Mouse (Mus musculus) heart, adult 2 months (tissue): ENCODE measurements around the gene Kdm4b. TPM values are rescaled to one million over a fixed set of nuclear protein-coding genes. Genes with fewer than 3 reads are reported as not detected.
A peak's percentile ranks its signal among the peaks of the same experiment; 100 is the strongest.

ENCODE experiments used
- DNase-seq, 2 experiments: peaks; one replicate each; pipeline ENCODE4 v3.0.0; 2021
- H3K27ac ChIP-seq: fragments of 200-600 bp; 2 replicates; pipeline ENCODE4 v1.8.1; 2022
- H3K27me3 ChIP-seq: fragments of 200-500 bp; 2 replicates; pipeline ENCODE4 v1.6.1; 2012; ENCODE audit warnings: mild to moderate bottlenecking, low read length, inconsistent platforms, mixed read lengths; ENCODE audit not compliant: control insufficient read depth, insufficient read depth
- H3K36me3 ChIP-seq: fragments of 200-500 bp; 2 replicates; pipeline ENCODE4 v1.6.1; 2012; ENCODE audit warnings: low read length, inconsistent platforms; ENCODE audit not compliant: control insufficient read depth, insufficient read depth
- H3K4me1 ChIP-seq: fragments of 200-500 bp; 2 replicates; pipeline ENCODE4 v1.6.1; 2011; ENCODE audit warnings: low read length; ENCODE audit not compliant: control insufficient read depth, insufficient read depth
- H3K4me3 ChIP-seq: fragments of 200-600 bp; 2 replicates; pipeline ENCODE4 v1.8.1; 2022
- H3K79me2 ChIP-seq: fragments of 200-500 bp; replicated peaks from 2 replicates; pipeline ENCODE4 v1.6.1; 2012; ENCODE audit warnings: mild to moderate bottlenecking, inconsistent platforms, low read length, moderate library complexity, mixed read lengths; ENCODE audit not compliant: control insufficient read depth, insufficient read depth
- H3K9ac ChIP-seq: fragments of 200-500 bp; 2 replicates; pipeline ENCODE4 v1.6.1; 2012; ENCODE audit warnings: low read depth, mild to moderate bottlenecking, control low read depth, inconsistent platforms, low read length, mixed read lengths
- CTCF ChIP-seq: fragments of 200-600 bp; IDR thresholded peaks from 2 replicates; pipeline ENCODE4 v1.8.1; 2022; ENCODE audit warnings: antibody characterized with exemption, mild to moderate bottlenecking, moderate library complexity
- EP300 ChIP-seq: fragments of 200-500 bp; IDR thresholded peaks from 2 replicates; pipeline ENCODE4 v1.6.1; 2011; ENCODE audit warnings: low read depth, low read length, control low read depth; ENCODE audit not compliant: insufficient read depth
- POLR2A ChIP-seq: fragments of 200-500 bp; IDR thresholded peaks from 2 replicates; pipeline ENCODE4 v1.6.1; 2011; ENCODE audit warnings: mild to moderate bottlenecking, low read depth, low read length, control low read depth; ENCODE audit not compliant: insufficient read depth
- WGBS: fragments of 180-500 bp; shearing (Covaris S2); methylation state at CpG from one replicate; pipeline ENCODE4 v1.1.7; 2018; 5-methylcytosine and 5-hydroxymethylcytosine counted together
- intact Hi-C: fragments of 180-260 bp; cut with DNase I; formaldehyde crosslinking; loops from one replicate; pipeline ENCODE4 v1.15.1; 2025
- polyA plus RNA-seq: library from polyadenylated mRNA; depleted of rRNA; stranded (reverse); fragments of >200 nt; gene quantifications from 2 replicates; pipeline ENCODE4 v1.2.3, GENCODE M21; 2012
- total RNA-seq, 2 experiments: library from RNA; stranded (reverse); gene quantifications; 2 replicates each; pipeline ENCODE4 v1.2.3; 2021

Gene Kdm4b
- total and polyA plus RNA-seq, 3 experiments = 23.0 to 36.1 (median 26.2) TPM

GRCm38 (mm10) chr17:56309191-56309945 lies 16.5 kb upstream of the Kdm4b start:
- Histone ChIP-seq H3K4me1 (no peaks in the 10 kb centered on the region; the same call in 1 of the 2 replicates), H3K9ac (no peak overlapping the region), H3K27ac (no peak overlapping the region), H3K27me3 (no peaks in the 10 kb centered on the region), H3K79me2 (no peaks in the 10 kb centered on the region), H3K36me3 (no peaks in the 10 kb centered on the region), H3K4me3 (no peak overlapping the region)
- WGBS = 90% methylated on average over 15 of the region's 15 CpGs
- no peak for TF ChIP-seq POLR2A
- no peak for DNase-seq
- intact Hi-C loops = no loop called here

- Histone ChIP-seq H3K79me2 (peaks cover 5% of the 10 kb centered on the region; the same call in 1 of the 2 replicates), H3K9ac (no peak overlapping the region), H3K27ac (no peak overlapping the region), H3K4me3 (no peak overlapping the region), H3K27me3 (no peaks in the 10 kb centered on the region), H3K4me1 (peaks cover 6% of the 10 kb centered on the region), H3K36me3 (no peaks in the 10 kb centered on the region)
- no peak for DNase-seq
- 88% methylated on average over 3 of the region's 3 CpGs for WGBS
- TF ChIP-seq CTCF (no peak), EP300 (no peak), POLR2A (no peak)
- intact Hi-C loops = loop anchor here (2.0 kb wide), 1 partner anchor 20 kb away; no protein-coding TSS in a partner anchor
These were observed 1.4 kb upstream of the Kdm4b start for GRCm38 (mm10) chr17:56324419-56324818.

DNA sequence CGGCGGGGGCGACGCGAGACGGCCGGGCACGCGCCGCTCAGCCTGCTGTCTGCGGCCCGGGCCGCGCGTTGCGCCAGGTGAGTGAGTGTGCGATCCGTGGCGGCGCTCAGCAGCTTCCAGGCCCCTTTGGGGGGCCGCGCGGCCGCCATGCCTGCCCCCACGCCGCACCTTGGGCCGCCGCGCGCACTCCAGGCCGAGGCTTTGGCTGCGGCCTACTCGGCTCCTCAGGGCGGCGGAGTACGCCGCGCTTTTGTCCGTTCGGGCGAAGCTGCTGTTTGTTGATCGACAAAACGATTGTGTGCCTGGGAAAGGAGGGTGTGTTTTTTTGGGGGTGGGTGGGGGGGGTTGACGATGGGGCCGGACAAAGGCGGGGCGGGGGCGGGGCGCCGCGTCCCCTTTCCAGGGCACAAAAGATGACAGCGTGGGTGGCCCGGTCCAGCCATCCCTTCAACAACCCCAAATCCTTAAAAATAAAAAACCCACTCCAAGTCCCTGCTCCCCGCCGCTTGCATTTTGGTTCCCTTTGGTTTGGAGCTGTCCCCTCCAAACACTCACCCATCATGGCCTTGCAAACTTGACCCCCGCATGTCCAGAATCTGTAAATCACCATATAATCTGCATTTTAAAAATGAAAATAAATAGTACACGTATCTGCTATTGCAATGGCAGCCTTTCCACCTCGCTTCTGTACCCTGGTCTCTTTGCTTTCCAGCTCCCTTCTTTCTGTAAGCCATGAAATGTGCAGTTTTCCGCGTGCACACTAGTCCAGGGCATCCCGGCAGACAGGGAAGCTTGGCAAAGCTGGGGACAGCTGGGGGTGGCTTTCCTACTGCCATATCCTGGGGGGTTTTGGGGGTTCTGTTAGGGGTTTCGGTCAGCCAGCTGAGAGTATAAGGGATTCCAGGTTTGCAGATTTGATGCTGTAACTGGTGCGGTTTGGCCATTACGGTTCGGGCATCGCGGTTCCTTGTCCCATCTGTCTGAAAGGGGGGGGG lies 588 bp downstream of the Kdm4b start:
- Histone ChIP-seq H3K79me2 (peaks cover 7% of the 10 kb centered on the region; the same call in 1 of the 2 replicates), H3K9ac (peak overlapping the region; percentile 87), H3K4me1 (peaks cover 12% of the 10 kb centered on the region), H3K4me3 (peak overlapping the region; percentile 72), H3K27me3 (no peaks in the 10 kb centered on the region), H3K27ac (peak overlapping the region; percentile 92), H3K36me3 (no peaks in the 10 kb centered on the region)
- intact Hi-C loops = no loop called here
- DNase-seq = no peak
- TF ChIP-seq EP300 (no peak), CTCF (no peak), POLR2A (no peak)
- 1% methylated on average over 67 of the region's 67 CpGs for WGBS

- DNase-seq = no peak
- intact Hi-C loops = no loop called here
- Histone ChIP-seq H3K4me3 (no peak overlapping the region), H3K9ac (no peak overlapping the region), H3K27ac (no peak overlapping the region), H3K79me2 (peaks cover 12% of the 10 kb centered on the region), H3K27me3 (no peaks in the 10 kb centered on the region), H3K4me1 (peaks cover 12% of the 10 kb centered on the region), H3K36me3 (no peaks in the 10 kb centered on the region)
- TF ChIP-seq CTCF (no peak), POLR2A (no peak), EP300 (no peak)
These were observed 3.4 kb downstream of the Kdm4b start for GRCm38 (mm10) chr17:56329267-56329666.

DNA sequence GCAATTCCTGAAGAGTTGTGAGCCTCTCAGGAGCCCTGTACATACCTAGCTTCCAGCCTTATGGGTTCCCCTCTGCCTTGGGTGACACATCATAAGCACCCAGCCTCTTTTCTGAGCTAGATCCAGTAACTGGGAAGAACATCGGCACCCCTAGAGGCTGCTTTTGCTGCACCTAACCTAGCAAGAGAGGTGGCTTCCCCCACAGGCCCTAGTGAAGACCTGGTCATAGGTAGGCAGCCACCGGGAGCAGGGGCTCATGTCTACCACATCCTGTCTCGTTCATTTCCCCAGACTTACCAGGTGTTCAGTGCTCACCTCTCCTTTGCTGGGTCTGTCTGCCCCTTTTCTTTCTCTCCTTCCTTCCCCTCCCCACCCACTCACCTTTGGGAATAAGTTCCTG lies 4.5 kb downstream of the Kdm4b start:
- DNase-seq = no peak
- Histone ChIP-seq H3K4me3 (no peak overlapping the region), H3K4me1 (peaks cover 12% of the 10 kb centered on the region), H3K9ac (no peak overlapping the region), H3K36me3 (no peaks in the 10 kb centered on the region), H3K27ac (no peak overlapping the region), H3K27me3 (no peaks in the 10 kb centered on the region), H3K79me2 (peaks cover 12% of the 10 kb centered on the region)
- 60% methylated on average over 3 of the region's 3 CpGs for WGBS
- intact Hi-C loops = no loop called here
- TF ChIP-seq CTCF (no peak), POLR2A (no peak), EP300 (no peak)
